Mouse (Mus musculus) liver, embryonic 14.5 days (tissue): ENCODE results near the gene Ntm.

ENCODE experiments used
- CTCF ChIP-seq: IDR thresholded peaks from 2 replicates; pipeline ENCODE4 v1.5.1; 2016; ENCODE audit warnings: antibody characterized with exemption, low read depth, control low read depth
- EP300 ChIP-seq: IDR thresholded peaks from 2 replicates; pipeline ENCODE4 v1.6.1; 2016; ENCODE audit warnings: antibody characterized with exemption, low read depth

DNA sequence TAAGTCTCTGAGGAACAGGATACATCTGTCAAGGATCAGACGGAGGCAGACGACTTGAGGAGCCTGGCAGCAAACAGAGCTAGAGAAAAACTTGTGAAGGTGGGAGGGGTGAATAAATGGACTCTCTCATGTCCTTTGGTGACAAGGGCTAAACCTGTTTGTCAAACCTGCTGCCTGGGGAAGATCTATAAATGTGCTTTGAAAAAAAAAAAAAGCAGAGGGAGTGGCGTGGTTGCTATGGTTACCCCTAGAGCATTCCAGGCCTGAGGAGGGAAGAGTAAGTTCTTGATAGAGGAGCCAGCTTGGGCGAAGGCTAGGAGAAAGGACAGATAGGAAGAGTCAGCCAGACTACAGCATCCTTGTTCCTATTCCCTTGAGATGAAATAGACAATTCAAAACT, 926.9 kb downstream of the Ntm start:
- TF ChIP-seq CTCF (no peak), EP300 (no peak)
